Comparison of ENCODE assay signal across 1 mouse cellular context in the genomic region with DNA sequence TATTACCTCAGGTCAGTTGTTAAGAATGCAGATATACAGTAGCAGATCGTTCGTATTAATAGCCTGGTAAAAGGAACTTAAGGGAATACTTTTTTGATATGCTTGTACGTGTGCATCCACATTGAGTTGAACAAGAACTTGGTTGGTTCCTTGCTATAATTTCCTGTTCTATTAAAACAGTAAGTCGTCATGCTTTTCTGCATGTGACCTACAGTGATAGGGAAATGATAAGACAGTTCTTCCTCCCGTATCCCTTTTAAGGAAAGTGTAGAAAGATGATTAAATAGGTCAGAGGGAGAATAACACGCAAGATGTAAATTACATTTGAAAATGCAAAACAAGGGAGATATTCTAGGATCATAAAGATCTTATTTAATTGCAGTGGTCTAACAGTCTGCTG.
TF ChIP-seq lines count a peak whose summit lies in the region.

No protein-coding gene starts in this region.

TF ChIP-seq in MEL, 35 proteins besides CTCF, POLR2A, EP300 and RAD21:
- TF ChIP-seq POLR2AphosphoS5 (IDR thresholded peaks at IDR 0.05; ENCODE audit: borderline replicate concordance, low read depth, low read length) (no peak), RCOR1 (IDR thresholded peaks at IDR 0.05; ENCODE audit: low read depth, low read length) (no peak), ZMIZ1 (IDR thresholded peaks at IDR 0.05; ENCODE audit: low read depth, low read length) (no peak), USF1 (IDR thresholded peaks at IDR 0.05; ENCODE audit: low read depth, low read length) (peak; percentile 76), MAFK (IDR thresholded peaks at IDR 0.05; ENCODE audit: borderline replicate concordance, low read depth, low read length) (no peak), MYC (IDR thresholded peaks at IDR 0.05; ENCODE audit: low read depth, low read length) (no peak), TAL1 (IDR thresholded peaks at IDR 0.05; ENCODE audit: low read length) (no peak), MEF2A (IDR thresholded peaks at IDR 0.05; ENCODE audit: extremely low read depth, insufficient replicate concordance, low read depth, low read length, poor library complexity, severe bottlenecking) (no peak), JUND (IDR thresholded peaks at IDR 0.05; ENCODE audit: low read depth, low read length) (no peak), GABPA (IDR thresholded peaks at IDR 0.05; ENCODE audit: low read depth, low read length) (no peak), BHLHE40 (IDR thresholded peaks at IDR 0.05; ENCODE audit: borderline replicate concordance, low read depth, low read length) (peak; percentile 92), CHD1 (IDR thresholded peaks at IDR 0.05; ENCODE audit: low read depth, low read length) (no peak), TCF12 (IDR thresholded peaks at IDR 0.05; ENCODE audit: low read depth, low read length) (no peak), SIN3A (IDR thresholded peaks at IDR 0.05; ENCODE audit: low read length) (no peak), SMC3 (IDR thresholded peaks at IDR 0.05; ENCODE audit: low read depth, low read length) (no peak), MAZ (IDR thresholded peaks at IDR 0.05; ENCODE audit: low read depth, low read length) (no peak), USF2 (IDR thresholded peaks at IDR 0.05; ENCODE audit: borderline replicate concordance in 1 of 2, insufficient read depth in 1 of 2, low read depth in 1 of 2, low read length in 2 of 2) (0 out of 4 replicates have a peak, but pooled peaks of 1 of the 2 experiments have one; percentile 6), ETS1 (IDR thresholded peaks at IDR 0.05; ENCODE audit: low read depth, low read length) (peak; percentile 62), ZC3H11A (IDR thresholded peaks at IDR 0.05; ENCODE audit: low read depth, low read length) (no peak), MYB (IDR thresholded peaks at IDR 0.05; ENCODE audit: low read depth, low read length) (no peak), GATA1 (IDR thresholded peaks at IDR 0.05; ENCODE audit: low read depth, low read length) (peak; percentile 56; the same call in 1 of the 2 replicates), ZKSCAN1 (IDR thresholded peaks at IDR 0.05; ENCODE audit: low read depth, low read length) (no peak), HCFC1 (IDR thresholded peaks at IDR 0.05; ENCODE audit: low read depth, low read length) (no peak), ELF1 (IDR thresholded peaks at IDR 0.05; ENCODE audit: low read depth, low read length) (no peak), KAT2A (conservative IDR thresholded peaks at IDR 0.05; ENCODE audit: low read depth, low read length) (no peak), E2F4 (IDR thresholded peaks at IDR 0.05; ENCODE audit: borderline replicate concordance, low read depth, low read length) (no peak), UBTF (IDR thresholded peaks at IDR 0.05; ENCODE audit: borderline replicate concordance, insufficient read depth, low read depth, low read length) (no peak), POLR2AphosphoS2 (IDR thresholded peaks at IDR 0.05; ENCODE audit: low read length) (no peak)
